Mouse (Mus musculus): ENCODE results near the gene Mc3r.

Mc3r gene

DNA sequence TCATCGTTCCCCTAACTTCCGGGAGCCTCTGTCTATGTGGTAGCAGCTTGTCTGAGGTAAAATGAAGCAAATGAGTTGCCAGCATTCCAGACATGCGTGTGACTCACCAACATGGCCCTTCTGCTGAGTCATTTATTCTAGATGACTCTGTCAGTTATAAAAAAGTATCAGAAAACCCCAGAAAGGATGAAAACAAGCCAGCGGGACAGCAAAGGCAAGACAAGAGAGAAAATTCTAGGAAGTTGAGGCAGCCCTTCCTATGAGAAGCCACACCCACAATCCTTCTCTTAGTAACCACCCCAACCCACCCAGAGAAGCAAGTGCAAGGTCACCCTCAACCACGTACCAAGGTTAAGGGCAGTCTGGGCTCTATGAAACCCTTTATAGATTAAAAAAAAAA is 8.7 kb downstream of the Mc3r start:
- DNase-seq: no peak

DNA sequence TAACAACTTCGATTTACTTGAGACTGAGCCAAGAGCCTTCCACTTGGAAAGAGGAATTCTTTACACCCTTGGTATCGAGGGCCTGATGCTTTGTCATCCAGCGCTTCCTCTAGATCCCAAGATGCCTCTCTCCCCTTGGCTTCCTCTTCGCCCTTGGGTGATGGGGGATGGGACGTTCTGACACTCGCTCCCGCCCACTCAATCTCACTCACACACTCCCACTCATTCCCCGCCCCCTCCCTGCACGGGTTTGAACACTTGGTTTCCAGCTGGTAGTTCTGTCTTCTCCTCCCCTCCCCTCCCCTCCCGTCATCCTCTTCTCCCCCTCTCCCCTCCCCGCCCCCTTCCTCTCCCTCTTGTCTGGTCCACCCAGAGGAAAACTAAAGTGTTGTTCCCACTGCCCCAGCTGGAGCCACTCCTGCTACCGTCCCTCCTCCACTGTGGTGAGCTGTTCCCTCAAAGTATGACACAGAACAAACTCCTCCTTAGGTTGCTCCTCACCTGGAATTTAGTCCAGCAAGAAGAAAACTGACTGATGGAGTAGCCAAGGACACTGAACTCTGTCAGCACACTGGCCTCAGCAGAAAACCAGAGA is 9.3 kb downstream of the Mc3r start:
- DNase-seq: no peak

DNA sequence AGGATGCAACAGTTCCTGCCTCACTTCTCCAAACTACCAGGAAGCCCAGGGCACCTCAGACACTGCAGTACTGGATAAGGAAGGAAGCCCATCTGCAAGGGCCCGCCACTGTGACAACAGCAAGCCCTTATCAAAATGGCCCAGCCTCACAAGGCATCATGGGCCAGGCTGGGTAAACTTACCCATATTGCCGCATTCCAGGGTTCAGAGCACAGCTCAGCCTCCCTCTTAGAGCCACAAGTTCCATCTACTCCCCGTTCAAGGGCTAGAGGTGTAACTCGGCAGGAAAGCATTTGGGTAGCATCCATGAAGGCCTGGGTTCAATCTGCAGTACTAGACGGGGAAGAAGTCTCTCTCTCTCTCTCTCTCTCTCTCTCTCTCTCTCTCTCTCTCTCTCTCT is 11.8 kb downstream of the Mc3r start:
- DNase-seq: no peak

DNA sequence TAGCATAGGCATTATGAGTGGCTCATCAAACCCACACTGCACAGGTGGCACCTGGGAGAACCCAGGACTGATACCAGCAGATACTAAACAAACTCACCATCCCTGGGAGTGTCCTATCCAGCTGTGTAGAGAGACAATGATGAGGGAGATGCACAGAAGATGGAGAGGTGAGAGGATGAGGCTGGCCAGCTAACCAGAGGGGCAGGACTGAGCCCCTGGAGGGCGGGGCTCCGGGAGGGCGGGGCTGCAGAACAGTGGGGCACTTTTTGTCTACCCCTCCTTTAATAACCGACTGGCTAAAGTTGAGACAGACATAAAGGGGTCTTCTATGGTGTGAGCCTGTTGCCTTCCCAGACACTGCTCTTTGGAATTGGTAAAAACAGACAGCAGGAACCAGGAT is 13.1 kb downstream of the Mc3r start:
- DNase-seq: no peak

DNA sequence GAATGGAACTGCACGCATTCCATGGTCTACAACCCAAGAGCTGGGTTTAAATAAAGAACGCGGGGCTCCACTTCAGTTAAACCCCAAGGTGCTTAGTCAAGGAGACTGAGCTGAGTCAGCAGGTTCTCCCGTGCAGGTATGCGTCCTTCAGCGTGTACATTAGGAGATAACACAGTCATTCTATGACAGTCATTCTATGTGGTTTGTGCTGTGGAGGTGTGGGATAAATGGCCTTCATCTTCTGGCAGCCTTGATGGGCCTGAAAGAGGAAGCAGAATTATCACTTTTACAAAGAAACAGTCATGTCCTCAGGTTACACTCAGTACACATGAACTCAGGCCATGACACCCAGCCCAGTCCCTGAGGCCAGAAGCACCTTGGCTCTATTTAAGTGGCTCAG is 14.9 kb downstream of the Mc3r start:
- no peak for DNase-seq

DNA sequence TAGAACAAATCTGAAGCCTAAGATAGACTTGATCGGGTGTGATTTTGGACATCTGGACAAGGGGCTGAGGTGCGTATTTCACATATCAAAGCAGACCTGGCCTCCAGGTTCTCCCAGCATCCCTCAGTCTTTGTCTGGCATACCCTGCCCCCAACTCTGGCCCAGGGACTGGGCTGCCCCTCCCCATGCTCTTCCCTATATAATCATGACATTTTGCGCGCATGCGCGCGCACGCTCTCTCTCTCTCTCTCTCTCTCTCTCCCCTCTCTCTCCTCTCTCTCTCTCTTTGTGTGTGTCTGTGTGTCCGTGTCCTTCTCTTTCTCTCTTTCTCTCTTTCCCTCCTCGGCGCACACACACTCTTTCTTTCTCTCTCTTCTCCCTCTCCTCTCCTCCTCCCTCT is 21.6 kb downstream of the Mc3r start:
- no peak for DNase-seq

DNA sequence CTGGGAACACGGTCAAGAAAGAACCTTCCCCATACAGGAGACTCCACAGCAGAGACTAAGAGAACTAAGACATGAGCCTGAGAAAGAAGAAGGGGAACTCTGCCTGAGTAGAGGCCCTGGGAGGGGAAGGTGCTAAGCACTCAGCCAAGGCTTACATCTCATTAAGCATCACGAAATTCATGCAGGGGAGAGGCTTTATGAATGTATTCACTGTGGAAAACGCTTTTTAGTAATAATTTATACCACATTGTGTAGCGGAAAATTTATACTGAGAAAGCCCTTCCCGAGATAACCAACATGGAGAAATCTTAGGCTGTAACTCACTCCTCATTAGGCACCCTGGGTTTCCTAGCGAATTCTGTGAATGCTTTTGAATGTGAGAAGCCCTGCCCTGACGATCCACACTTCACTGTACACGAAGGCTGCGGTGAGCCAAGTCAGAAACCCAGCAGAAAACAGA is 22.2 kb downstream of the Mc3r start:
- DNase-seq: no peak

DNA sequence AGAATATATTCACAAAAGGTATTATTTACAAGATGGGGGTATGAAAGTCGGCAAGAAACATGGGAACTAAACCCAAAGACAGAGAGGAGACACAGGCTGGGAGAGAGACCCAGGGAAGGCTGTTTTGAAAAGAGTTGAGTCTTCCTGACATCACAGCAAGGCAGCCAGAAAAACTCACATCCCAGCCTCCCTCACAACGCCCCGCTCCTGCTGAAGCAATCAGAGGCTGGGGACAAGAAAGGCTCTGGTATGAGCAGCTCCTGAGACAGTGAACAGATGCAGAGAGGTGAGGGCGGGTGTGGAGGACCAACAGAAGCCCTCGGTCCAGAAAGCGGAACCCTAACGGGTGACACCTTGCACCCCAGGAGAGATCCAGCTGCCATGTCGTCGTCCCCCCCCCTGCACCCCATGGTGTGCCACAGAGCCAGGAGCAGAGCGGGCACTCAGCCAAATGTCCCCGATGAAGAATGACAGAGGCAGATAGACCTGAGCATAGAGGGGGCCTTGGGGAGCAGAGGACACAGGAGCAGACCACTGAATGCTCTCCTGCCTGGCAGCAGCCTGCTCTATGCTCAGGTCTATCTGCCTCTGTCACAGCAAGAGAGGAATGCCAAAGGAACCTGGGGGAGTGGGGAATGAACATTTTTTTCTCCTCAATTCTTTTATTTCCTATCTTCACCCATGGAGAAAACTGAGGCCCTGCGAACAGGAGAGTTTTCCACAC is 22.8 kb downstream of the Mc3r start:
- DNase-seq: no peak

DNA sequence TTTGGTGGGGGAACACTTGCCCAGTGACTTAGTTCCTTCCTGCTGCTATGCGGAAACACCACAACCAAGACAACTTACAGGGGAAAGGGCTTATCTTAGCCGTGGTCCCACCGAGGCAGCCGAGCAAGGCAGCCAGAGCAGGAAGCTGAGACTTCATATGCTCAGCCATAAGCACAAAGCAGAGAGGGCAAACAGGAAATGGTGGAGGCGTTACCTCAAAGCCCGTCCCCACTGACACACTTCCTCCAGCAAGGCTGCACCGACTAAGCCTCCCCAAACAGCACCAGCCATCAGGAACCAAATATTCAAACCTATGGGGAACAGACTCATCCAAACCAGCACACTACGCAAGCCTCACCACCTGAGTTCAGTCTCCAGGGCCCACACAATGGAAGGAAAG is 26.4 kb downstream of the Mc3r start:
- DNase-seq: peak; percentile 7

DNA sequence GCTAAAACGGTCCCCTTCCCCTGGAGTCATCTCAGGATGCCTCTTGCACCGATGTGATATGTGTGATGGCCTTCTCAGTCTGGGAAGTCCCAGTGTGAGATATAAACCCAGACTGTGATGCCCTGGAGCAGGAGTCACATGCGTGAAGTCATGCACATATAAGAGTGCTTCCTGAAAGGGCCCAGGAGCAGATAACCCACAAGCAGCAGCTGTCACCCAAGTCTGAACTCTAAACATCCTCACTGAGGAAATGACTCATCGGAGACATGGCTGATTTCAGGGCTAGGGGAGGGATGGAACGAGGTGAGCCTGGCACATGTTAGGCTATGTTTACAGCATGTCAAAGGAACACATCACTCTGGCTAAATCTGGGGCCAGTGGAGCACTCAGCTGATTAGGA is 27.9 kb downstream of the Mc3r start:
- no peak for DNase-seq

DNA sequence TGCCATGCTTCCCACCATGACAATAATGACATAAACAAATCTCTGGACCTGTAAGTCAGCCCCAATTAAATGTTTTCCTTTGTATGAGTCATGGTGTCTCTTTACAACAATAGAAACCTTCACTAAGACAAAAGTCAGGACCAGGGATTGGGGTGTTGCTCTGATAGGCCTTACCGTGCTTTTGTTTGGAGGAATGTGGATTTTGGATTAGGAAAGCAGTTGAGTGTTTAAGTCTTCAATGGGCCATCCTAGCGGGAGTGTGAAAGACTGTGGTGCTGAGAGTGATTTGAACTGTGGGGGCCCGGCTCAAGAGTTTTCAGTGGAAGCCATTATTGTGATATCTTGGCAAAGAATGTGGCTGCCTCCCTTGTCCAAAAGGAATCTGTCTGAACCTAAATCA is 30.7 kb downstream of the Mc3r start:
- DNase-seq: no peak

DNA sequence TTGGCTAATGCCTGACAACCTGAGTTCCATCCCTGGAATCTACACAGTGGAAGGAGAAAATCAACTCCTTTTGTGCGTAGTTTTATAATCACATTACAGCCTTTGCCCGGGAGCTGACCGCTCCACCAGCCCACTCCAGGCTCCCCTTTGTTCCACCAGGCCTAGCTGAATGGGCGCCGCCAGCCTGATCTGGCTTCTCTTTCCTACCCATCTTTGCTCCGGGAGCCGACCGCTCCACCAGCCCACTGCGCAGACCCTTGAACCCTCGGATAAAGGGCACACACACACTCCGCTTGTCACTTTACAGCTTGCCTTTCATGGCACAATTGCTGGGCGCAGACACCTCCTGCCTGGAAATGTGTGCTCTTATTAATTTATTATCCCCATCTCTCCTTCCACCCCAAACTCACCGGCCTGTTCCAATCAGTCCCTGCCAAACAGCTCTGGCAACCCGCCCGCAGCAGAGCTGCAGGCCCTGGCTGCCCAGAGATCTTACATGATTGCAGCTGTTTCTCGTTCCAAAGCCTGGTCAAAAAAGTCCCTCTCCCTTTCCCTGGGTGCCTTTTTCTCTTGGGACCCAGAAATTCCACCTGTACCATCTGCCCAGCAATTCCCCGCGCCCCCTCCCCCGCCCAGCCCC is 33.9 kb downstream of the Mc3r start:
- no peak for DNase-seq

DNA sequence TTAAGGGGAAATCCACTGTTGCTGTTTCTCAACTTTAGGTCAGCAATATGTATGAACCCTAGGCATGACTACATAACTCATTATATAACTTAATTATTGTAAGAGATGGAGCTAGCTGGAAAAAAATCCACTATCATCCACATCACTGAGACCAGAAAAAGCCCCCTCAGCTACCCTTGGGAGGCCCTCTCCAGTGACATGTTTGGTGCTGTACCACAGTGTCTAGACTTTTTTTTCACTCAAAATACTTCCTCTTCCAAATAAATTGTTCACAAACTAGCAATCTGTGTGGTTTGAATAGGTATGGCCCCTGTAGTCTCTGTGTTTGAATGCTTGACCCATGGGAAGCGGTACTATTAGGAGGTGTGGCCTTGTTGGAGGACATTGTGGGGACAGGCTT is 39.4 kb downstream of the Mc3r start:
- DNase-seq: no peak

DNA sequence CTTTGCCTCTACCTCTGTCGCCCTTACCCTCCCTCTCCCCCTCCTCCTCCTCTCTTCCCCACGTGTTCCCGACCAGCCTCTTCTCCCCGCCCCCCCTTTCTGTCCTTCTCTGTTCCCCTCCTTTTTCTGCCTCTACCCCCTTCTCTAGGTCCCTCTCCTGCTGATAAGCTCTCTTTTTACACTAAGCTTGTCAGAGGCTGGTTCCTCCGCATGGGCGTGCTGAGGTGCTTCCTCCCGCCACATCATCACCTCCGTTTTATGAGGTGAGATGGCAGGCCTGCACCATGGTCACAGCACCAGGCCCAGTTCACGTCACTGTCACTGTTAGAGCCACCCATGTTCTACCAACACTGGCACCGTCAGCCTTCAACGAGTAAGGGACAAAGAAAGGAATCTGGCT is 40.7 kb downstream of the Mc3r start:
- DNase-seq: no peak

DNA sequence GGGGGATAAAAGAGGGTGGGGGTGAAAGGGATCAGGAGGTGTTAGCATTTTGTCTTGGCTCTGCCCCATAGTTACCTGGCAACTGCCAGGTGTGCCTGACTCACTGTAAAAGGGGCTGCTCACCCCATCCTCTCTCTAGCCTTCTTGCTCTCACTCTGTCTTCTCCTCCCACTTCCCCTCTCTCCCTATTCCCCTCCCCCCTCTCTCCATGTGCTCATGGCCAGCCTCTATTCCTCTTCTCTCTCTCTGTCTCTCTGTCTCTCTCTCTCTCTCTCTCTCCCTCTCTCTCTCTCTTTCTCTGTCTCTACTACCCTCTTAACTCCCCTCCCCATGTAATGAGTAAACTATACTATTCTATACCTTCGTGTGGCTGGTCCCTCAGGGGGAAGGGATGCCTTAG is 41.3 kb downstream of the Mc3r start:
- DNase-seq: no peak

DNA sequence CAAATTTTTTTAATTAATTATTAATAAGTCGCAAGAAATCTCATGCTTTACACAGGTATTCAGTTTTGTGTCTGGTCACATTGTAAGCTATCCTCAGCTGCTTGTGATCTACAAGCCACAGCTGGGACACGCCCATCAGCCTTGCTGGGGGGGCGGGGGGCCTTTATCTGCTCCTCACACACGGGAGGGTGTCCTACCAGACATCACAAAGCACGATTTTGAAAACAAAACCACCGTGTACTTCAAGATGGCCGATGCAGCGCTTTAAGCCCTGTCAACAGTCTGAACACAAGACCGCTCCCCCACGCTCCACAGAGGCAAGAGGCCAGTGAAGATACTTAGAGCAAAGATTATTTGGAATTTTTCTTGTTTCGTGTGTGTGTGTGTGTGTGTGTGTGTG is 42.2 kb downstream of the Mc3r start:
- no peak for DNase-seq

DNA sequence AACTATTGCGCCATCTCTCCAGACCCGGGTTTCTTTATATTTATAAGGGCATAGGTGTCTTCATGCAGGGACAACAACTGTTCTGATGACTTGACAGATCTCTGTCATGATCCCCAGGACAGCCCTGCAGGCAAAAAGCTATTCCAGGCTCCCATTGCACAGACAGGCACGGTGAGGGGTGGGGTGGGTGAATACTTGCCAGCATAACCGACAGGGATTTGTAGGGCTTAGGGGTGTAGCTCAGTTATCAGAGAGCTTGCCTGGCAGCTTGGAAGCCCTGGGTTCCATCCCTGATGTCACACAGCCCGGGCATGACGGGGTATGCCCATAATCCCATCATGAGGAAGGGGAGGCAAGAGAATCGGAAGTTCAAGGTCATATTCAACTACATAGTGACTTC is 42.7 kb downstream of the Mc3r start:
- DNase-seq: no peak

DNA sequence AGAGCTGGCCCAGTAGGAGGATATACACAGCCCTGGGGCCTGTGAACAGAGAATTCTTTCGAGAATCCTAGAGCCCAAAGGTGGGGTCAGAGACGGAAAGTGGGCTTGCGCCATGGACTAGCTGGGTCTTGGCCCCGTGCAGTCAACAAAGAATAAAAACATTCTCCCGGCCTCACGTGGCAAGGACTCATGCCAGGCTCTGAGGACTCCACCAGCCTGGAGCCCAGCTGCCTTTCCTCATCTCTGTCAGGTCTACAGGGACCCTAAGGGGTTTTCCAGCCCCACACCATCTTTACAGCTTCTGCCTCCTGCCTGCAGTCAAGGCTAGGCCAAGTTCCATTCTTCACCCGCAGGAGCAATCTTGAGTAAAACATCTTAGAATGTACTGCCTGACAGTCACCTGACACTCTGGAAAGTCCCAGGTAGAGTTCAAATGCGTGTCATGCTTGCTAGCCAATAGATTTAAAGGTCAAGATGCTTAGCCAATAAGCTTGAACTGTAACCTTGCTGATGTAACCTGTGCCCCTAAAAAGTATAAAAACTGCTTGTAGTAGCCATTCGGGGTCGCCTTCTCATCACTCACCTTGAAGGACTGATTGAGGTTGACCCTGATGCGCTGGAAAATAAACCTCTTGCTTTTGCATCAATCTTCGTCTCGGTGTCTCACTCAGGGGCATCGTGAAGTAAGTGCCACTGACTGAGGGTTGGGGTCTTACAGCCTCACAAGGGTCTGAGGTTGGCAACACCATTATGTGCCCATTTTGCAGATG is 43.6 kb downstream of the Mc3r start:
- no peak for DNase-seq

DNA sequence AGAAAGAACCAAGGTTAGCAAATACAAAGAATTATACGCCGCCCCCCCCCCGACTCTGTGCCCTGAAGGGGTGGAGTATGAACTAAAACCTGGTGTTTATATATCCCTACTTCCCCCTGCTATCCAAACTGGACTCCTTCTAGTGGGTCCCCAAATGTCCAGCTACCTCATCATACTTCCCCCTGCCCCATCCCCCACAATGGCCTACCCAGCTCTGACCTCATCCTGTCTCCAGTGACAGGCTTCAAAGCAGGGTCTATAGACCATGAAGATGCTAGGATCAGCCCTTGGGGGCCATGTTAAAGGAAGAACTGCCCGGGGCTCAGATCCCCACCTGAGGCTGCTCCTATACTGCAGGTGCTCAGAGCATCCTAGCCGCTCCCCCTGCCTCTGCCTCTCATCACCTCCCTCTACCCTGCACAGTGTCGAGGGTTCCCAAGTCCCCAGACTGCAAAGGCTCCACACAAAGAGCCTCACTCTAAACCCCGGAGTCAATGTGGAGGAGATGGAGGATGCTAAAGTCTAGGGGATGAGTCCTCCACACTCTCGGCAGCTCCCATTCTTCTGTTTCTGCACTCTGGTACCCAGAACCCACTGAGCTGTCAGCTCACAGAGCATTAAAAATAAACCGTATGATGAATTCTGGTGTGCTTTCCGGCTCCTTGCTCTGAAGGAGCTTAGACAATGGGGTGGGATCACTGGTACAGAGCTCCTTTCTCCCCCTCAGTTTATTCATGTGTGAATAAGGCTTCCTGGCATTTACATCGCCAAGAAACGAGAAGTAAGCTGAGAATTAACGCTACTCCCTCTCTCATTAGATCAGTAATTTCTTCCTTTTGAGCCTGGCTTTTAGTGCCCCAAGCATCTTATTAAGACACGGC is 44.5 kb downstream of the Mc3r start:
- DNase-seq: no peak

DNA sequence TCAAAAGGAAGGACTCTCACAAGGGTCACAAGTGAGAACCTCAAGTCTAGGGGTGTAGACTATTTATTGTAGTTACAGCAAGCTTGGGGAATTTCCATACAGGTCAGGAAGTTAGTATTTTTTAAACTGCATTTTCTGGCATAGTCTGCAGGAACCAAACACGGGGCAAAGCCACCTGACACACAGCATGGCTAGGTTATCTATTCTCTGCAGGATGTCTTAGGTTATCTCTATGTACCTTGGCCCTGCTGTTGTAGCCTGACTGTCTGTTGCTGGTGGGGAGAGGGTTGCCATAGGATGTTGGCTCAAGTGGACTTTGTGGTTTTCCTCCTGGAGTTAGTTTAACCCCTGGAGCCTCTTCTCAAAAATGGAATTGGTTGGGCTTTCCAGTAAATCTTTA is 49.8 kb downstream of the Mc3r start:
- DNase-seq: no peak

DNA sequence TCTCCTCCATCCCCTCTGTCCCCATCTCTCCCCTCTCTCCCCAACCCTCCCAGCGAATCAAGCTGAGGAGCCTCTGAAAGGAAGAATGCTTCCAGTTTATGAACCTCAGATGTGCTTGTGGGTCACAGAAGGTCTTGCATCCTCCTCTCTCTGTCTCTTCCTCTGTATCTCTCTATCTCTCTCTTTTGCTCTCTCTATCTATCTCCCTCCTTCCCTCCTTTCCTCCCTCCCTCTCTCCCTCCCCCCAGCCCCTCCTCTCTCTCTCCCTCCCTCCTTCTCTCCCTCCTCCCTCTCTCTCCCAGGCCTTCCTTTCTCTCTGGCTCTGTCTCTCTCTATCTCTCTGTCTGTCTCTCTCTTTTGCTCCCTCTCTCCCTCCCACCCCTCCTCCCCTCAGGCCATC is 50.2 kb downstream of the Mc3r start:
- DNase-seq: no peak

DNA sequence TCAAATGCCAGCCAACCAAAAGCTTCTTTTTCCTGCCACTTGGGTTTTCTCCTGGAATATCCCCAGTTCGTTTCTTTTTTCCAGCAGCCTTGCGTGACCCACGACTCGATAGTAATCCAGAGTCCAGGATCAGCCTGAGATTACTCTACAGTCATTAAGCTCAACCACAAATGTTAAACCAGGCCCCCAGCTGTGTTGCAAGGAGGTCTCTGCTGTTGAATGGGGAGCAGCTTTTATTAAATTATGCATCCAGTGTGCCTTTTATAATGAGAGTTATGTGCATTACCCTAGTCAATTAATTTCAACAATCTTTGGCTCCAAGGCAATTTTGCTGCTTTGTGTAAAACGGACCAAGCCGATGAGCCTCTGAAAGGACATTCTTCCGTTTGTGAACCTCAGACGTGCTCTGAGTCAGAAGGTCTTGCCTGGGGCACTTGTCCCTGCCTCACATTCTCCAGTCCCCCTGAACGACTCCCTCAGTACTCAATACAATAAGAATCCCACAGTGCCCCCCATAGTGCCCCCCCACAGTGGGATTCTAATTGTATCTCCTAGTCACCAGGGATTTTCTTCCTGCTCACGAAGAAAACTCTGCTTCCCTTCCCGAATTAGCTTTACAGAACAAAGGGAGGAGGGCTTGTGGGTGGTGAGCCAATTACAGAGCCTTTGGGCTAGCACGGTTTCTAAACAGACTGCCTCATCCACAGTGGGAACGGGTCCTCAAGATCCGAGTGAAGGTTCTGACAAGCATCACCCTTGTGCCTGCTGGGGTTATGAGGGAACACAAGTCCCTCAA is 51.0 kb downstream of the Mc3r start:
- DNase-seq: no peak

All from thymus, postnatal 25 days (tissue).